Mouse (Mus musculus) testis, adult 2 months (tissue): Measurements from ENCODE around the gene Negr1.

Experiments
- CTCF ChIP-seq: fragments of 200-500 bp; IDR thresholded peaks from 2 replicates; pipeline ENCODE4 v1.5.1; 2012; ENCODE audit warnings: low read depth, mild to moderate bottlenecking, inconsistent platforms, low read length, moderate library complexity; ENCODE audit not compliant: control insufficient read depth, insufficient read depth, insufficient replicate concordance
- POLR2A ChIP-seq: fragments of 200-500 bp; IDR thresholded peaks from 2 replicates; pipeline ENCODE4 v1.6.1; 2012; ENCODE audit warnings: low read depth, mild to moderate bottlenecking, inconsistent platforms, low read length, moderate library complexity; ENCODE audit not compliant: control insufficient read depth

DNA sequence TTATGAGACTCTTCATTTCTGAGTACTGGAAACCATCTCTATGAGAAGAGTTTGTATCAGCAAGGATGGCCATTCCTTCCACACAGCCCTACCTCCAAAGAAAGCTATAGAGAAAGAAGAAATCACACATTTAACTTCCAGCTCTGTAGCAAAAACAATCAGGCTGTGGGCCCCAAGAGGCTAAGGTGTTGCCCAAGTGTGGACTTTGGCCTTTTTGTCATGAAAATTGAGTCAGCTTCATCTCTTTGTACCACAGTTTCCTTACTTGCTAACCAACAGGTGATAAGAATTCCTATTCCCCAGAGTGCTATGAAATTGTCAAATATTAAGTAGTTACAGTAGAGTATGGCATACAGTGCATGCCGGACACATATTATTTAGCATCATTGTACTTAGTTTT, 369.9 kb downstream of the Negr1 start:
- TF ChIP-seq CTCF (no peak), POLR2A (no peak)
